Mouse (Mus musculus) myocyte (in vitro differentiated cells): ENCODE results near the gene Gtf3c5.

Experiments used
- POLR2A ChIP-seq: IDR thresholded peaks from one replicate; pipeline ENCODE4 v1.6.1; 2011; ENCODE audit warnings: low read depth, mild to moderate bottlenecking, control low read depth, moderate library complexity; ENCODE audit not compliant: insufficient read length
- TCF3 ChIP-seq: IDR thresholded peaks from one replicate; pipeline ENCODE4 v1.6.1; 2011; ENCODE audit warnings: low read depth, control low read depth; ENCODE audit not compliant: insufficient read length

- TF ChIP-seq POLR2A (no peak), TCF3 (no peak)
These were observed 34.4 kb downstream of the Gtf3c5 start for GRCm38 (mm10) chr2:28549157-28549556.
